Mouse (Mus musculus) layer of hippocampus, adult 2 months (tissue): ENCODE measurements around the gene Ptpn18. TPM values are rescaled to one million over a fixed set of nuclear protein-coding genes. Genes with fewer than 3 reads are reported as not detected.
"Not testable (repeated sequence)": the region's sequence is repeated elsewhere in the genome, so short reads cannot be mapped to it uniquely, and the experiment has no call there.

Source experiments
- DNase-seq, 2 experiments: peaks; one replicate each; pipeline ENCODE4 v3.0.0; 2022; ENCODE audit warnings: low spot score in 2 of 2
- H3K27ac ChIP-seq: fragments of 200-600 bp; 2 replicates; pipeline ENCODE4 v1.8.1; 2022
- H3K4me3 ChIP-seq: fragments of 200-600 bp; 2 replicates; pipeline ENCODE4 v1.8.1; 2022; ENCODE audit warnings: mild to moderate bottlenecking
- CTCF ChIP-seq: fragments of 200-600 bp; conservative IDR thresholded peaks from 2 replicates; pipeline ENCODE4 v1.8.1; 2022; ENCODE audit warnings: antibody characterized with exemption, mild to moderate bottlenecking, moderate library complexity
- long read RNA-seq, 2 experiments: library from polyadenylated mRNA; stranded (forward); transcript quantifications; one replicate each; pipeline ENCODE4 v2.0.0; 2021; ENCODE audit warnings: borderline mapping rate in 2 of 2
- total RNA-seq, 2 experiments: library from RNA; stranded (reverse); gene quantifications; 2 replicates each; pipeline ENCODE4 v1.2.3; 2021

Ptpn18 gene
- 1 to 10 TPM; 5.0 to 6.3 TPM for total RNA-seq
- long read RNA-seq, experiment 1, partial matches to known transcripts, result 8 of 11 reads
- long read RNA-seq, experiment 1, other reads (novel, unspliced or antisense), result 2 of 11 reads
- long read RNA-seq, experiment 2, partial matches to known transcripts, result 3 of 4 reads
- long read RNA-seq, experiment 2, other reads (novel, unspliced or antisense), result 1 of 4 reads

DNA sequence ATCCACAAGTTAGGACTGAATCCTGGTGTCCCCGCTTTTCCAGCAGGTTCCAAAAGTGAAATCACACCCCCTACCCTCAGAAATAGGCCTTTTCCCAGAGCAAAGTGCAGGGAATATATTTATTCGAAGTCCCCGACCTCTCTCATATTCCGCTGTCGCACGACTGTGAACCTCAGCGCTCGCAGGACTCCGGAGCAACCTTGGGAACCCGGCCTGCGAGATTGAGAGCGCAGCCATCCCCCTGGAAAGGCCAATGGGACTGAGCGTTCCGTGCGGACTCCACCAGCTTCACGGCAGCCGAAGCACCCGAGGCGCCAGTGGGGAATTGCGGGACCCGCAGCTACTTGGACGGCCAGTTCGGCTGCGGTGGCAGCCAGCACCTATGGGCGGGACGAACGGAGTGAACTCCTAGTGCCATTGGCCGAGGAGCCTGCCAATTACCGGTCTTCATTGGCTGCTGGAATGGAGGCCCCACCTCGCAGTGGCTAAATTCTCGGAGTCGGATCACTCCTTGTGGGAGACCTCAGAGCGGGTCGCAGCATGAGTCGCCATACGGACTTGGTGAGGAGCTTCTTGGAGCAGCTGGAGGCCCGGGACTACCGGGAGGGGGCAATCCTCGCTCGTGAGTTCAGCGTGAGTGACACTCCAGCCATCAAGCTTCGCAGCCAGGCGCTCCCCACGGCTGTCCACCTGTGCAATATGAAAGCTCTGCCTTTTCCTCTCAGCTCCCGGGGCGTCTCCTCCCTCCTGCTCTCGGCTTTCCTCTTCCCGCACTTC, at the start of gene Ptpn18:
Ptpn18 (plus strand) TSS at position 479 of the 777 bp plus-strand sequence.
- peak; percentile 46 for TF ChIP-seq CTCF
- DNase-seq, result peak; percentile 80 to 90
- Histone ChIP-seq H3K4me3 (peak within 1 kb of the TSS; percentile 60), H3K27ac (no peak within 1 kb of the TSS)

DNA sequence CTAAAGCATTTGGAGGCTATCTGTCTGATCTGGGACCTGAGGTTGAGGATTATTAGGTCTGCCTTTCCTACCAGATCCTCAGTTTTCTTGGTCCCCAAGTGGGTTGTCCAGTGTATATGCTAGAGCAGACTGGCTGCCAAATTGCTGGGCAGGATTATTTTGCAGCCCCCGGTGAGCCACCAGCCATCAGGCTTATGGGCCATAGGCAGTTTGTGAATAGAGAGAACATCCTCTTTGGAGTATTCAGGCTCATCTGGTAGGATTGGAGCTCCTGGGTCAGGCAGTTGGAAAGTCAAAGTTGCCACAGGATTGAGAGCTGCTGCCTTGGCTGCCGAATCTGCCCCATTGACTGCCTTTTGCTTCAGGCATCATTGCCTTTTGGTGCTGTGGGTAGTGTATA, 31.1 kb upstream of the Ptpn18 start:
- no peak overlapping the region for H3K27ac ChIP-seq
- no peak for TF ChIP-seq CTCF
- DNase-seq, result no peak
- no peak overlapping the region for H3K4me3 ChIP-seq

DNA sequence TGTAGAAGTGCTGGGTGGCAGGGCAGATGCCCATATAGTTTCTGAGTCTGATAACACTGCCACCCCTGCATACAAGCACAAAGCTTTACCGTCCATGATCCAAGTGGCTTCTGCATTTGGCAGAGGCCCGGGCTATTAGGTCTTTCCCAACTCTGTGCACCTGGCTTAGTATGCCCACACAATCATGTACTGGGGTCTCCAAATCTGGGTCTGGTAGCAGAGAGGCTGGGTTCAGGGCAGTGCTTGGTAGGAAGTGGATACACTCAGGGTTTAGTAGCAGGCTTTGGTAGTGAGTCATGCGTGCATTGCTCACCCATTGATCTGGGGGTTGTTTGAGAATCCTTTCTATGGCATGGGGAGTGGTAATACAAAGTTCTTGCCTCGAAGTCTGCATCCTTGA, 30.3 kb upstream of the Ptpn18 start:
- H3K4me3 ChIP-seq, result no peak overlapping the region
- no peak for DNase-seq
- no peak overlapping the region for H3K27ac ChIP-seq
- TF ChIP-seq CTCF, result no peak

DNA sequence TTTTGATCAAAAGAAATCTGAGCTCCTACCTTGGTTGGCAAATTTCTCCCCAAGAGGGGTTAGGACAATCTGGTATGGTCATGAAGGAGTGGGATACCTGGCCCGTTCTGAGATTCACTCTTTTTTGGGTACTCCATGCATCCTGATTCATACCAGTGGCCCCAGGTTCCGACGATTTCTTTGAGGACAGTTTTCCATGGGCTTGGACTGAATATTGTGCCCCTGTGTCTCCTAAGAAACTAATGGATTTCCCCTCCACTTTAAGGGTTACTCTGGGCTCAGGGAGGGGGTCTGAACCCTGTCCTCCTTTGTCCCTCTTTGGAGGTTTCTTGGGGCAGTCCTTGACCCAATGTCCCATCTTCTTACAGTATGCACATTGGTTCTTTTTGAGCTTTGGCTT, 28.6 kb upstream of the Ptpn18 start:
- no peak for TF ChIP-seq CTCF
- H3K4me3 ChIP-seq, result no peak overlapping the region
- no peak for DNase-seq
- no peak overlapping the region for H3K27ac ChIP-seq

DNA sequence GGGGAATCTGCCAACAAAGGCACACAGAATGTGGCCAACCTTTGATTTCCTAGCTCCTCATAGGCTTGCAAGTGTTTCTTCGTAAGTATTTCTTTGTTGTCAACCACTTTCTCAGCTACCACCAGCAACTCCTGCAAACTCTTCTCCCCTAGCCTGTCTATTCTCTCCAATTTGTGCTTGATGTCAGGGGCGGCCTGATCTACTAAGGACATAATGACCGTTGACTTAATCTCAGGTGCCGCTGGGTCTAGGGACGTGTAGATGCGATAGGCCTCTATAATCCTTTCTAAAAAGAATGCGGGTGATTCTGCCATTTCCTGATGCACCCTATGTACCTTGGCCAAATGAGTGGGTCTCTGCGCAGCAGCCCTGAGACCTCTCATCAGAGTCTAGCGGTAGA, 28.1 kb upstream of the Ptpn18 start:
- H3K4me3 ChIP-seq, result no peak overlapping the region
- no peak for DNase-seq
- TF ChIP-seq CTCF, result no peak
- no peak overlapping the region for H3K27ac ChIP-seq

DNA sequence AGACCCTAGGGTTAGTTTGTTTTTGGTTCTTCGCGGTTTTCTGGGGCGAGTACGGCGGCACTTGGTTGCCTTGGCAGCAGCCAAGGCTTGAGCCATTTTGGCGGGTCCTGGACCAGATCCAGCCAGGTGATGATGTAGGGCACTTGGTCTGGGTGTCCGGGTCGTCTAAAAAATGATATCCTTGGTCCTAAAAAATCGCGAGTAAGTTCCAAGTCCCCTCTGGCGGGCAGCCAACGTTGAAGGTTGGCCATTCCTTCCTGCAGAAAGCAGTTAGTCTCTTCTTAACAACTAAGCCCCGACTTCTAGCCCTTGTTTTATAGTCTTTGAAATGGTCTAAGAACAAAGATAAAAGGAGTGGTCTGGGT, 27.2 kb upstream of the Ptpn18 start:
- Histone ChIP-seq H3K4me3 (peak overlapping the region; percentile 57), H3K27ac (no peak overlapping the region)
- no peak for DNase-seq
- TF ChIP-seq CTCF, result no peak

DNA sequence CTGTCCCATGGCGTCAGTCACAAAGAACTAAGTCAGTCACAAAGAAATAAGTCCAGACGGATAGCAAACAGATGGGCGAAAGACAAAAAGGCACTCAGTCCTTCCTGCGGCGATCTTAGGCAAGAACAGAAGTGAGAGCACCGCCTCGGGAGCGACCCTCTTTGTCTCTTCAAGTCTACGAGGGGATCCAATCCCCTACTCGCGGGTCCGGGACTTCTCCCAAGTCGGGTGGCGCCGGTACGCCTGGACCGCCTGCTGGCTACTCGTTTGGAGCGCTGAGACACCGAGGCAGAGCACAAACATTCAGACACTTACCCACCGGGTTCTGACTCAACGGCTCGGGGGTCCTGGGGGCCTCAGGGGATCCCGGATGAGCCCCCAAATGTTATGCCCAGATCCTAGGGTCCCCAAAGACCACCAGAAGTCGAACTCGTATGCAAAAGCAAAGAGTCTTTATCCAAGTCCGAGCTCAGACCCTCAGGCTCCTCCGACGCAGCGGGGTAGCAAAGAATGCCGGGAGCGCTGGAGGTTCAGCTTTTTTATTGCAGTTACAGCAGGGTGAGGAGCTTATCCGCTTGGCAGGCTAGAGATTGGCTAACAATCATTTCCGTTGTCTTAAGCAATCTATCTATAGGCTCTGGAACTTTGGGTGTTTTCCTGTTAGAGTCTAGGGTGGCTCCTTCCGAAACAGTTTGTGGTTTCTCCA, 26.6 kb upstream of the Ptpn18 start:
- DNase-seq, result peak in 1 of 2 experiments; percentile 34
- peak overlapping the region; percentile 57 for H3K4me3 ChIP-seq
- TF ChIP-seq CTCF, result no peak
- peak overlapping the region; percentile 67 for H3K27ac ChIP-seq

DNA sequence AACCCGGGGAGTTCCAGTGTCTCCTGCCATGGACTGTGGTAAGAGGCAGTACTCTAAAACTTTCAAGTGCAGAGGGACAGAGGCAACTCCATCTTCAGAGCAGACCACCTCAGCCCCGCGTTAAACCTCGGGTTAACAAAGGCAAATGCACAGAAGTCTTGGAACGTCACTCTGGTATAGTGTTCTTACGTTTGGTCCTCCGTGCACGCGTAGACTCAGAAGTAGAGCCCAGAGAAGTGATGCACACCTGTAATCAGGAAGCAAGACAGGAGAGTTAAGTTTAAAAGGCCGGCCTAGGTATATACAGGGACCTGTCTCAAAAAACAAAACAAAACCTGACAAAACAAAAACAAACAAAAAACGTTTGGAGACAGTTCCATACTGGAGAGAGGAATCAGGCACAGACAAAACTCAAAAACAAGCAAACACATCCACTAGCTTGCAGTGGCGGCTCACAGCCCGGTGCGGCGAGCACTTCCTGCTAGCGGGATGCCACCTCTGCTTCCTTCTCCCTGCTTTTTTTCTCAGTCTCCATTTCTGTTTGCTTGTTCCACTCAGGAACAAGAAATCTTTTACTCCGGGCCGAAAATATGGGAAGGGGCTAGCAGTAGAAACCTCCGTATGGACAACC, 25.6 kb upstream of the Ptpn18 start:
- peak overlapping the region; percentile 89 for H3K27ac ChIP-seq
- peak overlapping the region; percentile 80 for H3K4me3 ChIP-seq
- TF ChIP-seq CTCF, result 0 out of 2 replicates have a peak, but pooled peaks have one; percentile 21
- no peak for DNase-seq

DNA sequence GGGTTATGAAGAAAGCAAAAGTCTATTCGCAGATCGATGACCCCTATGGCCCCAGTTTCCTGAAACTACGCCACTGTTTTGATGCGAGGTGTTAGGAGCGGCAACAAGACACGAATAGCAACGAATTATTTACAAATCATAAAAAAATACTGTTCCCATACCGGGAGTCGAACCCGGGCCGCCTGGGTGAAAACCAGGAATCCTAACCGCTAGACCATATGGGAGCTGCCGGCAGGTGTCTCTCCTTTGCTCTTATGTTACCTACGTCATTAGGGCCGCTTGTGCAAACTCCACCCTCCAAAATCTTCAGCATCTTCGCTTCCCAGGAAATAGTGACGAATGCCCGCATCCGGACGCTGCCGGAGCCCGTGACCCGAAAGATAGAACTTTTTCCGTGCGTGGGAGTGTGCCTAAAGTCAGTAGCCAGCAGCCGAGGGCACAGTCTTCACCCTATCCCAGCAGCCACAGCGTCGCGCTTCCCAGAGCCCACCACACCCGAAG, 24.9 kb upstream of the Ptpn18 start:
- TF ChIP-seq CTCF, result no peak
- DNase-seq, result peak; percentile 90 to 94
- Histone ChIP-seq H3K4me3 (peak overlapping the region; percentile 80), H3K27ac (peak overlapping the region; percentile 89)

DNA sequence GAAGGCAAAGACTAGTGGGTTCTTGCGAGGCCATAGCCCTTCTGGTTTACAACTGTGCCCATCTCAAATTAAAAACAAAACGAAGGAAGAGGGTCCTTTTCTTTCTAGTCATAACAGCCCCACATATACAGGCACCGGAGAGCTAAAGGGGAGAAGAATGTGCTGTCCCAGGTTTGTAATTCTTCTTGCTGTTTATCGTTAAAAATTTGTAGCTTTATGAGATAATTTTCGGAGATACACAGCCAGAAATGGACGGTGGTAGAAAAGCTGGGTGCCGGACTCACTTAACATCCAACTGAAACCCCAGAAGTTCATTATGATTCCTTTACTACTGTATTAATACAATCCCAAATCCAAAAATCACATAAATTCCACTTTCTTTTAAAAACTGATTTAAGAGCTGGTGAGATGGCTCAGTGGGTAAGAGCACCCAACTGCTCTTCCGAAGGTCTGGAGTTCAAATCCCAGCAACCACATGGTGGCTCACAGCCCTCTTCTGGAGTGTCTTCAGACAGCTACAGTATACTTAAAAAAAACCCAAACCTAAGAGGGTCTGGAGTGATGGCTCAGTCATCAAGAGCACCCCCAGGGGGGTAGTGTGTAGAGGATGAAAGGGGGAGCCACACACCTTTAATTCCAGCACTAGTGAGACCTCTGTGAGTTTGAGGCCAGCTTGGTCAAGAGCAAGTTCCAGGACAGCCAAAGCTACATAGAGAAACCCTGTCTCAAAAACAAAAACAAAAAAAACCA, 24.0 kb upstream of the Ptpn18 start:
- peak overlapping the region; percentile 89 for H3K27ac ChIP-seq
- TF ChIP-seq CTCF, result no peak
- DNase-seq, result no peak

DNA sequence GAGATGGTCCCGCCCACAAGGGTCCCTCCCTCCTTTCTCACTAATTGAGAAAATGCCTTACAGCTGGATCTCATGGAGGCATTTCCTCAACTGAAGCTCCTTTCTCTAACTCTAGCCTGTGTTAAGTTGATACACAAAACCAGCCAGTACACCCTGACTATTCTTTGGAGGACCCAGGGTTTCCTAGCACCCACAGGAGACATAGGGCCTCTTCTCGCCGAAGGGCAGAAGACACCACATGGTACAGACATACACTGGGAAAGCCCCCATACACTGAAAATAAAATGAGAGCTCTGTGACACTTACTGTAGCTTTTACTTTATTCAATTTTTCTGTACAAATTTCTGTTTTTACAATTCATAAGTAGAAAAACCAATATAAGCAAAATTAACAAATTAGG, 23.2 kb upstream of the Ptpn18 start:
- no peak for TF ChIP-seq CTCF
- H3K27ac ChIP-seq, result no peak overlapping the region
- DNase-seq, result no peak
- H3K4me3 ChIP-seq, result no peak overlapping the region

More for the DNA sequence above, 24.0 kb upstream of the Ptpn18 start:
- H3K4me3 ChIP-seq, result peak overlapping the region; percentile 80

DNA sequence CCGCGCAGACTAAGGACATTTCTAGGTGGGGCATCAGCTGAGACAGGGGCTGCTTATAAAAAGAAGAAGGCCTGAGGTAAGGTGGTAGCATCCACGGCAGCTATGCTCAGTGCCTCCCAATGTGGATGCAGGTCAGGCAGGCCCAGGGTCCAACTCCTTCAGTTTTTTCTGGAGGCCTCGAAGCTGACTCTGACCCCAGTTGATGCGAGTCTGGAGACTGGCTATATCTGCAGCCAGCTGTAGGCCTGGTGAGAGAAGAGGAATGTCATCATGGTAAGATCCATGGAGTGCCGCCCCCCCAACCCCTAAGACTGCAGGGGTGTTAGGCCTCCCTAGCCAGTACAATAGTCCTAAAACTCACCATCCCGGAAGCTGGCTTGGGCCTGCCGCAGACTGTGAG, 22.2 kb upstream of the Ptpn18 start:
- H3K4me3 ChIP-seq, H3K27ac ChIP-seq, DNase-seq: not testable (repeated sequence)
